Mouse (Mus musculus): ENCODE data around the gene Serpinb9b. TPM values are rescaled to one million over a fixed set of nuclear protein-coding genes. Genes with fewer than 3 reads are reported as not detected.

Serpinb9b gene
- polyA plus RNA-seq, 1 experiment from 2014 or later, result 0.17 TPM

Other genes with a start within 250 kb of the Serpinb9b start
- 14.4 and 22.8 TPM in 2 replicates for gene Mylk4, start 243.5 kb upstream of the Serpinb9b start, polyA plus RNA-seq (2014; fragmentation: Nextera tagmentation; extraction: Ambion mirVana)
- 27.8 and 27.9 TPM in 2 replicates for gene Wrnip1, start 225.4 kb upstream of the Serpinb9b start, polyA plus RNA-seq (2014; fragmentation: Nextera tagmentation; extraction: Ambion mirVana)
- gene D930007J09Rik, start 224.6 kb upstream of the Serpinb9b start, polyA plus RNA-seq (2014; fragmentation: Nextera tagmentation; extraction: Ambion mirVana), result not detected in 2 replicates
- gene Serpinb1a, start 176.2 kb upstream of the Serpinb9b start, polyA plus RNA-seq (2014; fragmentation: Nextera tagmentation; extraction: Ambion mirVana), result 24.2 and 34.9 TPM in 2 replicates
- not detected in 2 replicates for gene Serpinb1c, start 129.2 kb upstream of the Serpinb9b start, polyA plus RNA-seq (2014; fragmentation: Nextera tagmentation; extraction: Ambion mirVana)
- gene Serpinb6b, start 62.2 kb upstream of the Serpinb9b start, polyA plus RNA-seq (2014; fragmentation: Nextera tagmentation; extraction: Ambion mirVana), result 2.4 and 3.0 TPM in 2 replicates
- 6.5 and 6.7 TPM in 2 replicates for gene Serpinb9, start 24.2 kb upstream of the Serpinb9b start, polyA plus RNA-seq (2014; fragmentation: Nextera tagmentation; extraction: Ambion mirVana)
- gene Serpinb1b, start 51.2 kb downstream of the Serpinb9b start, polyA plus RNA-seq (2014; fragmentation: Nextera tagmentation; extraction: Ambion mirVana), result 1.0 and 1.5 TPM in 2 replicates
- not detected in 2 replicates for gene Serpinb9c, start 132.3 kb downstream of the Serpinb9b start, polyA plus RNA-seq (2014; fragmentation: Nextera tagmentation; extraction: Ambion mirVana)
- gene Serpinb9d, start 165.5 kb downstream of the Serpinb9b start, polyA plus RNA-seq (2014; fragmentation: Nextera tagmentation; extraction: Ambion mirVana), result not detected in 2 replicates
- gene Serpinb9e, start 222.2 kb downstream of the Serpinb9b start, polyA plus RNA-seq (2014; fragmentation: Nextera tagmentation; extraction: Ambion mirVana), result not detected in 2 replicates